Mouse (Mus musculus) liver, postnatal 0 days (tissue): ENCODE data around the gene Gm13283.

Experiments
- CTCF ChIP-seq: sonication (generic); IDR thresholded peaks from 2 replicates; pipeline ENCODE4 v1.5.1; 2016; ENCODE audit warnings: antibody characterized with exemption, low read depth
- EP300 ChIP-seq: IDR thresholded peaks from 2 replicates; pipeline ENCODE4 v1.6.1; 2016; ENCODE audit warnings: antibody characterized with exemption, low read depth, mild to moderate bottlenecking

DNA sequence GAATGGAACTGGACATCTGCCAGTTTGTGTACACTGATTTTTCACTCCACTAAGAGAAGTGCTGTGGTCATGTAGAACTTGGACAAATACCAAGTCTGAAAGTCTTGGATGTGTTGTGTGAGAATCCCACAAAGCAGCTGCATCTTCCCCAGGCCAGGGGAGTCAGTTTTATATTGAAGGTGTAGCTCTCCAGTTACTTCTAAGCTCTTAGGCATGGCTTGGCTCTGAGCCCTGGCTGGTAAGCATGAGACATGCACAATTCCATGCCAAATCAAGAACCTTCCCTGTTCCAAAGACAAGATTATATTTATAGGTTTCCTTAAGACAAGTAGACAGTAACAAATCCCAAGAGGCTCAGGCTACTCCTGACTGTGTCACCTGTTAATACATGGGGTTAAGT, 44.9 kb upstream of the Gm13283 start:
- TF ChIP-seq CTCF (no peak), EP300 (no peak)
